Mouse (Mus musculus) kidney, postnatal 0 days (tissue): ENCODE measurements around the gene Herpud2. TPM values are rescaled to one million over a fixed set of nuclear protein-coding genes. Genes with fewer than 3 reads are reported as not detected.

ENCODE experiments used
- ATAC-seq: fragments of 200-750 bp; cut with Nextera tagmentation; replicated peaks from 2 replicates; pipeline ENCODE4 v1.8.0; 2017; ENCODE audit warnings: low read depth, moderate number of reproducible peaks, moderate TSS enrichment, moderate library complexity; ENCODE audit not compliant: low FRiP score
- DNase-seq: peaks from one replicate; pipeline ENCODE4 v3.0.0-alpha.2; 2016; ENCODE audit warnings: low spot score
- H3K27ac ChIP-seq: fragments of 300-500 bp; sonication (generic); 2 replicates; pipeline ENCODE4 v1.5.1; 2014; ENCODE audit warnings: mild to moderate bottlenecking
- H3K27me3 ChIP-seq: fragments of 300-500 bp; sonication (generic); 2 replicates; pipeline ENCODE4 v1.6.1; 2014; ENCODE audit warnings: low read length, mixed read lengths; ENCODE audit not compliant: insufficient read depth
- H3K36me3 ChIP-seq: fragments of 300-500 bp; sonication (generic); 2 replicates; pipeline ENCODE4 v1.6.1; 2014; ENCODE audit warnings: low read length, mixed read lengths; ENCODE audit not compliant: insufficient read depth
- H3K4me1 ChIP-seq: fragments of 300-500 bp; sonication (generic); replicated peaks from 2 replicates; pipeline ENCODE4 v1.6.1; 2014; ENCODE audit warnings: antibody characterized with exemption, low read length, mixed read lengths; ENCODE audit not compliant: insufficient read depth
- H3K4me2 ChIP-seq: fragments of 300-500 bp; sonication (generic); 2 replicates; pipeline ENCODE4 v1.6.1; 2014; ENCODE audit warnings: mild to moderate bottlenecking, low read length, moderate library complexity, mixed read lengths
- H3K4me3 ChIP-seq: fragments of 300-500 bp; sonication (generic); replicated peaks from 2 replicates; pipeline ENCODE4 v1.5.1; 2014; ENCODE audit warnings: low read depth, low read length
- H3K9ac ChIP-seq: fragments of 300-500 bp; sonication (generic); 2 replicates; pipeline ENCODE4 v1.6.1; 2014; ENCODE audit warnings: low read depth, low read length
- H3K9me3 ChIP-seq: fragments of 300-500 bp; sonication (generic); replicated peaks from 2 replicates; pipeline ENCODE4 v1.6.1; 2016; ENCODE audit warnings: low read length, inconsistent platforms, mixed read lengths
- CTCF ChIP-seq: IDR thresholded peaks from 2 replicates; pipeline ENCODE4 v1.5.1; 2016; ENCODE audit warnings: antibody characterized with exemption, low read depth, mild to moderate bottlenecking, moderate library complexity
- whole genome bisulfite sequencing: fragments of 180-500 bp; shearing (Covaris S2); extraction: QIAGEN DNeasy Blood & Tissue Kit; methylation state at CpG from one replicate; pipeline ENCODE4 v1.1.7; 2014; 5-methylcytosine and 5-hydroxymethylcytosine counted together
- polyA plus RNA-seq: library from polyadenylated mRNA; unstranded; fragments of >200 nt; fragmentation: Nextera tagmentation; extraction: Ambion mirVana; gene quantifications from 2 replicates; pipeline ENCODE4 v1.2.1, GENCODE M21; 2015

The Herpud2 gene
- polyA plus RNA-seq, 1 experiment from 2014 or later, result 36.7 TPM

DNA sequence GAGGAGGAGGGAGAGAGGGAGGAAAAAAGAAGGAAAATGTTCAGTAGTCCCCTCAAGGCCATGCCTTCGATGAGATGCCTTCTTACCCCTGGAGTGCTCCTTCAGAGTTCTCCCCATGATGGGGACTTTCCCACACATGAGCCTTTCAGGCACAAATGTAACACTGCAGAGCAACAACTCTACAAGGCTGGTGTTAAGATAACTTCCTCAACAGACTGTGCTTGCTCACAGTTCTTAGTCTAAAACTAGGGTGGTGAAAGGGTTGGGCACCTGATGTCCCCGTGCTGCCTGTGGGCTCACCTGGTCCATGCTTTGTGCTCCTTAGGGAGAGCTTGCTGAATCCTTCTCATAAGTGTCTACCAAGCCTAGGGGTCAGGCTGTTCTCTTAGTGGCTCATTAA, 33.0 kb upstream of the Herpud2 start:
- H3K27ac ChIP-seq, result no peak overlapping the region
- no peaks in the 10 kb centered on the region for H3K4me1 ChIP-seq
- no peaks in the 10 kb centered on the region for H3K9me3 ChIP-seq
- H3K36me3 ChIP-seq, result no peaks in the 10 kb centered on the region
- H3K27me3 ChIP-seq, result no peaks in the 10 kb centered on the region
- TF ChIP-seq CTCF, result no peak
- no peak overlapping the region for H3K4me3 ChIP-seq
- DNase-seq (no peak), ATAC-seq (no peak)
- no peak overlapping the region for H3K9ac ChIP-seq
- H3K4me2 ChIP-seq, result no peak overlapping the region
- 95% methylated on average over 2 of the region's 2 CpGs for WGBS

DNA sequence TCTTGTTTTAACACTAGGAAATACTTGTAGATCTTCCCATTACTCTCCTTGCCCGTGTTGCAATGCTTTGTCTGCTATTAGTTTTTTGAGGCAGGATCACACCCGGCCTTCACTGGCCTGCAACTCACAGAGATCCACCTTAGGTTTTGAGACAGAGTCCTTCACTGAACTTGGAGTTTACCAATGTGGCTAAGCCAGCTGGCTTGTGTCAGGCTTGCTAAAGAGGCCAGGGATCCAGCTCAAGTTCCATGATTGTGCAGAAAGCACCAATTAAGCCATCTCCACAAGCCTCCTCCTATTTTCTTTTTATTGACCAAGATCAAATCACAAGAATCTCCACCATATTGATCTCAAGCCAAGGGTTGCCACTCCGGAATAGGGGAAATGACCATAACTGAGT, 26.4 kb upstream of the Herpud2 start:
- no peak overlapping the region for H3K4me3 ChIP-seq
- no peak for TF ChIP-seq CTCF
- no peak overlapping the region for H3K4me2 ChIP-seq
- ATAC-seq, result no peak
- H3K27ac ChIP-seq, result peak overlapping the region; percentile 25; the same call in 1 of the 2 replicates
- no peaks in the 10 kb centered on the region for H3K4me1 ChIP-seq
- no peaks in the 10 kb centered on the region for H3K36me3 ChIP-seq
- H3K9me3 ChIP-seq, result no peaks in the 10 kb centered on the region
- H3K9ac ChIP-seq, result no peak overlapping the region
- DNase-seq, result no peak
- WGBS, result 65% methylated on average over 3 of the region's 3 CpGs
- H3K27me3 ChIP-seq, result no peaks in the 10 kb centered on the region

DNA sequence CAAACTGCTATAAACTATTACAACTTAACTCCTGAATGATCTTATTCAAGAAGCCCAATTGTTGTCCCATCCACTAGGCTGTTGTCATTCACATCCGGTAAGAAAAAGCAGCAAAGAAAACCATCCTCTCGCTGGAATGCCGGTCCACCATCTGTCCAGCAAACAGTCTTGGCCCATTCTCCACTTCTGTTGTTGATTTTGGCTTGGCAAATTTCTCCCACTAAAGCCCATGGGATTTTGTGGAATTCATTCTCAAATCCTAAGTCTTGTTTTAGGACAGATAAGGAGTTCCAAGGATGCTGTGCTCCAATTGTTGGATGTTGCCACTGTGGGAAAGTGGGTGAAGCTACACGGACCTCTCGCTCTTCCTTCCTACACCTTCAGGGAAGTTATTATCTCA, 25.6 kb upstream of the Herpud2 start:
- 69% methylated on average over 5 of the region's 5 CpGs for WGBS
- no peak overlapping the region for H3K4me2 ChIP-seq
- no peak overlapping the region for H3K4me3 ChIP-seq
- no peak for ATAC-seq
- peak; percentile 77 for DNase-seq
- no peaks in the 10 kb centered on the region for H3K4me1 ChIP-seq
- no peaks in the 10 kb centered on the region for H3K36me3 ChIP-seq
- no peak overlapping the region for H3K9ac ChIP-seq
- no peak for TF ChIP-seq CTCF
- H3K9me3 ChIP-seq, result no peaks in the 10 kb centered on the region
- H3K27ac ChIP-seq, result no peak overlapping the region
- no peaks in the 10 kb centered on the region for H3K27me3 ChIP-seq

DNA sequence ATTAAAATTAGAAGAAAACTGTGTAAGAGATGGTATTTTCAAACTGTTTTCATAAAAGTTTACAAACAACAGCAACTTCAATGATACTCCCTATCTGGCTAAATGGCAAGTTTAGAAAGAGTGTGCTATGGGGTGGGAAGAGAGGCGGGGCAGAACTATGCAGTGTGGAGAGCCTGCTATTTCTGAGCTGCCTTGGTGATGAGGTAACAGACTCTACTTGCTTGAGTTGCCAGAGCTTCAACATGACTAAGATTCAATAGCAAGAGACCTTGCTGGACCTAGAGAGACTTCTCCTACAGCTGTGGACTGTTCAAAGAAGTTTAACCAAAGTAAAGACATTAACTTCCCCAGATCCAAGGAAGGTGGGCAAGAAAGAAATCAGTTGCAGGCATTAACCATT, 24.9 kb upstream of the Herpud2 start:
- H3K4me2 ChIP-seq, result no peak overlapping the region
- DNase-seq (peak; percentile 57), ATAC-seq (no peak)
- H3K9me3 ChIP-seq, result no peaks in the 10 kb centered on the region
- H3K4me3 ChIP-seq, result no peak overlapping the region
- TF ChIP-seq CTCF, result no peak
- no peaks in the 10 kb centered on the region for H3K36me3 ChIP-seq
- no peak overlapping the region for H3K27ac ChIP-seq
- no peaks in the 10 kb centered on the region for H3K4me1 ChIP-seq
- H3K27me3 ChIP-seq, result no peaks in the 10 kb centered on the region
- no peak overlapping the region for H3K9ac ChIP-seq
- 62% methylated on average over 1 of the region's 1 CpGs for WGBS

DNA sequence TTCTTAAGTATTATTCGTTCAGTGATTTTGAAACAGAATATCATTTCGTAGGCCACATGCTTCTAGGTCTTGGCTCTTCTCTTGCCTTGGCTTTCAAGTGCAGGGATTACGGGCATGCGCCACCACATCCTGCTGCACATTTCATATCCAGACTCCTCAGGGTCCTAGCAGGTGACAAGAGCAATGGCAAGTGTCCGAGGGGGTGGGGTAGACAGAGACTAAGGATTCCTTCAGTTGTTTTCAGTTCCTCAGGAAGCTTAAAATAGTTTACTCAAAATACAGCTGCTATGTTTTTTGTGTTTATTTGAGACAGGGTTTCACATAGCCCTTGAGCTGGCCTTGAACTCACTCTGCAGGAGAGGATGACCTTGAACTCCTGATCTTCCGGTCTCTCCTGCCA, 24.4 kb upstream of the Herpud2 start:
- ATAC-seq, result no peak
- no peak for DNase-seq
- H3K9ac ChIP-seq, result no peak overlapping the region

DNA sequence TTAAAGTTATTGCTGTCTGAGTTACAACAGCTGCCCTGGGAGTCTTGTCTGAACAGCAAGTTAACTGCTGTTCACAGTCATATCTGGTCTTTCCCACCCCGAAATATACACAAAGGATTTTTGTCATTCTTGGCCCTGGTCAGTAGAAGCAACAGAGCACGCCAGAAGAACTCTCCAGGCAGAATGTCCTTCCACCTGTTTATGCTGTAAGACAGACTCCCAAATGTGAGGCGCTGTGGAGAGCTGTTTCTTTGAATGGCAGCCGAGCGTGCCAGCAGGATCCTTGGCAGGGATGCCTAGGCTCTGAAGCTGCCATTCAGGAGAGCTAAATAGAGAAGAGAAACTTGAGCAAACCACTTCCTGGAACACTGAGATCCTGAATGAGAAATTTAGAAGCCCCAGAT, 23.4 kb upstream of the Herpud2 start:
- H3K27ac ChIP-seq, result peak overlapping the region; percentile 50; the same call in 1 of the 2 replicates
- DNase-seq (peak; percentile 67), ATAC-seq (no peak)
- no peaks in the 10 kb centered on the region for H3K27me3 ChIP-seq
- TF ChIP-seq CTCF, result no peak
- H3K4me3 ChIP-seq, result no peak overlapping the region
- no peaks in the 10 kb centered on the region for H3K9me3 ChIP-seq
- H3K9ac ChIP-seq, result no peak overlapping the region
- 38% methylated on average over 5 of the region's 5 CpGs for WGBS
- H3K36me3 ChIP-seq, result no peaks in the 10 kb centered on the region
- H3K4me1 ChIP-seq, result no peaks in the 10 kb centered on the region
- no peak overlapping the region for H3K4me2 ChIP-seq

More for the DNA sequence above, 24.4 kb upstream of the Herpud2 start:
- WGBS, result 84% methylated on average over 6 of the region's 6 CpGs
- Histone ChIP-seq H3K27ac (no peak overlapping the region), H3K4me1 (no peaks in the 10 kb centered on the region), H3K36me3 (no peaks in the 10 kb centered on the region), H3K9me3 (no peaks in the 10 kb centered on the region), H3K4me2 (no peak overlapping the region), H3K27me3 (no peaks in the 10 kb centered on the region), H3K4me3 (no peak overlapping the region)
- no peak for TF ChIP-seq CTCF

DNA sequence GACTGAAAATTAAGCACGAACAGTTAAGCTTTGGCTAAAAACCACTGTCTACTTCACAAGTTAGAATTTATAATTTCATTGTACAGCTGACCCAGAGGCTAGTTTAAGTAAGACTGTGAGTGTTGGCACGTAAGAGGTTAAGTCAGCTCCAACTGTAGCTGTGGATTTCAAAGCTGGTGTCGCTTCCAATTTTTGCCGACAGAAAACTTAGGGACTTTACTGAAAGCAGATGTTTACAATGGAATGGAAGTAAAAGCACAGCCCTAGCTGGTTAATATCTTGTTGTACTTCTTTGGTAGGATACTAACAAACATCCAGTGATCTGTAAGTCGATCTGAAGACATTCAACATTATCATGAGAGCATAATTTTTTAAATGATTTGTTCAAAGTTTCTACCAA, 23.0 kb upstream of the Herpud2 start:
- Histone ChIP-seq H3K27me3 (no peaks in the 10 kb centered on the region), H3K9ac (no peak overlapping the region), H3K27ac (peak overlapping the region; percentile 50; the same call in 1 of the 2 replicates), H3K4me3 (no peak overlapping the region), H3K36me3 (no peaks in the 10 kb centered on the region), H3K9me3 (no peaks in the 10 kb centered on the region), H3K4me2 (no peak overlapping the region), H3K4me1 (no peaks in the 10 kb centered on the region)
- DNase-seq (peak; percentile 61), ATAC-seq (no peak)
- WGBS, result 47% methylated on average over 5 of the region's 5 CpGs
- TF ChIP-seq CTCF, result no peak
